Mouse (Mus musculus) midbrain, embryonic 11.5 days (tissue): ENCODE results near the gene Olfr878. TPM values are rescaled to one million over a fixed set of nuclear protein-coding genes. Genes with fewer than 3 reads are reported as not detected.

Source experiments
- ATAC-seq: fragments of 200-750 bp; cut with Nextera tagmentation; 2 replicates; pipeline ENCODE4 v1.8.0; 2017; ENCODE audit warnings: moderate TSS enrichment, moderate library complexity; ENCODE audit not compliant: low FRiP score
- DNase-seq: peaks from one replicate; pipeline ENCODE4 v3.0.0; 2015; ENCODE audit warnings: low spot score; ENCODE audit errors: missing footprints
- H3K27ac ChIP-seq: fragments of 300-500 bp; sonication (generic); 2 replicates; pipeline ENCODE4 v1.5.1; 2014; ENCODE audit warnings: low read depth, low read length
- H3K27me3 ChIP-seq: fragments of 300-500 bp; sonication (generic); 2 replicates; pipeline ENCODE4 v1.6.1; 2014; ENCODE audit warnings: mild to moderate bottlenecking, low read length, moderate library complexity, mixed read lengths; ENCODE audit not compliant: control insufficient read depth, insufficient read depth
- H3K36me3 ChIP-seq: fragments of 300-500 bp; sonication (generic); 2 replicates; pipeline ENCODE4 v1.6.1; 2014; ENCODE audit warnings: mild to moderate bottlenecking, low read length, moderate library complexity, mixed read lengths; ENCODE audit not compliant: control insufficient read depth, insufficient read depth
- H3K4me1 ChIP-seq: fragments of 300-500 bp; sonication (generic); 2 replicates; pipeline ENCODE4 v1.6.1; 2014; ENCODE audit warnings: low read length; ENCODE audit not compliant: control insufficient read depth, insufficient read depth
- H3K4me2 ChIP-seq: fragments of 300-500 bp; sonication (generic); 2 replicates; pipeline ENCODE4 v1.6.1; 2014; ENCODE audit warnings: mild to moderate bottlenecking, moderate library complexity
- H3K4me3 ChIP-seq: fragments of 300-500 bp; sonication (generic); 2 replicates; pipeline ENCODE4 v1.5.1; 2014; ENCODE audit warnings: low read depth, low read length
- H3K9ac ChIP-seq: fragments of 300-500 bp; sonication (generic); 2 replicates; pipeline ENCODE4 v1.6.1; 2014; ENCODE audit warnings: low read length
- H3K9me3 ChIP-seq: fragments of 300-500 bp; sonication (generic); 2 replicates; pipeline ENCODE4 v1.6.1; 2016; ENCODE audit warnings: low read length; ENCODE audit not compliant: control insufficient read depth
- WGBS: fragments of 180-500 bp; shearing (Covaris S2); extraction: QIAGEN DNeasy Blood & Tissue Kit; methylation state at CpG from one replicate; pipeline ENCODE4 v1.1.7; 2014; 5-methylcytosine and 5-hydroxymethylcytosine counted together
- polyA plus RNA-seq: library from polyadenylated mRNA; unstranded; fragments of >200 nt; fragmentation: Nextera tagmentation; extraction: Ambion mirVana; gene quantifications from 2 replicates; pipeline ENCODE4 v1.2.1, GENCODE M21; 2014

Olfr878 gene
- polyA plus RNA-seq, 1 experiment from 2014 or later: not detected

DNA sequence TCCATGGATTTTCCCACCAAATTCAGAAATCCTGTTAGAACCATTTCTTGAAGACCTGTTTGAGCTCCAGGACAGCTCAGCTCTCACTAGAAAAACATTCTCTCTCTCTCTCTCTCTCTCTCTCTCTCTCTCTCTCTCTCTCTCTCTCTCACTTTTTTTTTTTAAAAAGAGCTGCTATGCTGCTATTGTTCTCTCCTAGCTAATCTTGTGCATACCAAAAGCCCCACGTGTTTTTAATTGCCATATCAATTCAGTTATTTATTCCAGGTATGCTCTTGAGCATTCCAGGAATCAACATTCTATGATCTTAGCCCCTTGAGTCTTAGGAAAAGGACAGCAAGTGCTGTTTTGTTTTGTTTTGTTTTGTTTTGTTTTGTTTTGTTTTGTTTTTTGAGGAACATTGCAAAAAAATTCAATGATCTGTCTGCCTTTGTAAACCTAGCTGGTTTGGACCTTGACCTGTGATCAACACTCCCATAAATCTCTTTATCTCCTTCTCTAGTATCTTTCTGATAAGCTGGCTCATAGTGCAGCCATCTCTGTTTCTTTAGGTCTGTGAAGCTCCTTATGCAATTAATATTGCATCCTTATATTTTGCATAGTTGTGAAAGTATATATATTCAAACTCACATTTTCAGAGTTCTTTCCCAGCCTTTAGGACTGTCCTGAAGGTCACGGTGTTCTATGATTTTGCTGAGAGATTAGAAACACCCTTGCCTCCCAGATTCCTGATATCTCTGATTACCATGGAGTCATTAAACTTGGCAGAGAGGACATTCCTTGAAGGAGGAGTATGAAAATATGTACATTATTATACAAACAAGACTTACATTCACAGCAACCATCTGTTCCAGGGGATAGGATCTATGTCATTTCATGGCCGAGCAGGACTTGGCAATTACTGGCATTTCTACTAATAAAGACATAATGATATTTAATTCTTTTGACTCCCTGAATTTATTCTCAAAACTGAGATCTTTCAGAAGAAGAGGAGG is 8.7 kb downstream of the Olfr878 start:
- Histone ChIP-seq H3K27me3 (no peaks in the 10 kb centered on the region), H3K36me3 (no peaks in the 10 kb centered on the region), H3K4me1 (no peaks in the 10 kb centered on the region), H3K4me2 (no peak overlapping the region), H3K27ac (no peak overlapping the region), H3K9me3 (no peaks in the 10 kb centered on the region), H3K9ac (no peak overlapping the region), H3K4me3 (no peak overlapping the region)
- DNase-seq (no peak), ATAC-seq (no peak)
- 68% methylated on average over 3 of the region's 3 CpGs for WGBS

DNA sequence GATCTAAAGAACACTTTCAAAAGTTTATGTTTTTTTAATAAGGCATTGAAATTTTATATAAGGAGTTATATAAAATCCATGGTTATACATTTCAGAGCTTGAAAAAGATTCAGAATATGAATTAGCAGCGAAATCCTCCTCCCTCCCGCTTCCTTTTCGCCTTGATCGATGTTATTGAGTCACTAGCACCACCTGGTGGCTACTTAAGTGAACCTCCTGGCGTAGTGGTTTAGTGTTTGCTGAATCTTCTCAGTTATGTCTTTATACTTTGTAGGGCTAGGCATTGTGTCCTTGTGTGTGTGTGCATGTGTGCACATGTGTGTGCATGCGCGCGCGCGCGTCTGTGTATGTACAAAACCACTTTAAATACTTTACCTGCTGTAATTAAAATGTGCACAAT is 14.9 kb downstream of the Olfr878 start:
- no peak overlapping the region for H3K9ac ChIP-seq
- no peaks in the 10 kb centered on the region for H3K27me3 ChIP-seq
- ATAC-seq (peak; percentile 87), DNase-seq (peak; percentile 87)
- 7% methylated on average over 11 of the region's 11 CpGs for WGBS
- H3K36me3 ChIP-seq: no peaks in the 10 kb centered on the region
- H3K4me1 ChIP-seq: no peaks in the 10 kb centered on the region
- H3K9me3 ChIP-seq: no peaks in the 10 kb centered on the region
- H3K27ac ChIP-seq: no peak overlapping the region
- no peak overlapping the region for H3K4me3 ChIP-seq
- H3K4me2 ChIP-seq: no peak overlapping the region

DNA sequence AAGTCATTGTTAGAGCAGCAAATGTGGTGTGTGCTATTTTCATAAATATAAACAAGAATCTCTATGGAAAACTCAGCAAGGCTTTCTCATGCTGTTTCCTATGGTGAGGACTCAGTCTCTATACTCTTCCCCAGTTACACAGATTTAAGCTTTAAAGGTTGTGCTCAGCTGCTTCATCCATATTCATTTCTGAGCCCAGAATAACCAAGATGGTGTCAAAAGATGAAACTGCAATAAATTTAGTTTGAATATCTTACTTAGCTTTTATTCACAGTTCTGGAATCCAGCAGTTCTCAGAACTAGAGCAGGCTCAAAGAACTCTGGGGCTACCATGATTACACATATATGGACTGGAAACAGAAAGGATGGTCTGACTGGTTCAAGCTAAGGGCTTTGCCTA is 16.5 kb downstream of the Olfr878 start:
- DNase-seq (no peak), ATAC-seq (no peak)
- H3K4me1 ChIP-seq: no peaks in the 10 kb centered on the region
- H3K27ac ChIP-seq: no peak overlapping the region
- H3K9me3 ChIP-seq: no peaks in the 10 kb centered on the region
- no peak overlapping the region for H3K9ac ChIP-seq
- H3K27me3 ChIP-seq: no peaks in the 10 kb centered on the region
- no peak overlapping the region for H3K4me3 ChIP-seq
- H3K36me3 ChIP-seq: no peaks in the 10 kb centered on the region
- H3K4me2 ChIP-seq: no peak overlapping the region

DNA sequence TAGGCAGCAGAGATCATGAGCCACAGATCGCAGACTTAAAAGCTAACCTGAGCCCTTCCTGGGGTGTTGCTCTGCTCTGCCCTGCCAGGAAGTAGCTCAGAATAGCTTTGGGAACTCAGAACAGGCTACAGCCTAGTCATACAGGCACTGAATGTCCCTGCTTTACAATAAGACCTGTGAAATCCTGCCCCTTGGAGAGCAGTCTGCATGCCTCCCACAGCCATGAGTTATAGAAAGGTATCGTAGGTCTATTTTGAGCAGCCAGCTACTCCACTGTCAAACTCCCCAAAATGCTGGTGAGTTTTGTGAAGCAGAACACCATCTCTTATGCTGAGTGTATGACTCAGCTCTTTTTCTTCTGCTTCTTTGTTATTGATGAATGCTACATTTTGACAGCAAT is 23.5 kb downstream of the Olfr878 start:
- WGBS: 98% methylated on average over 2 of the region's 2 CpGs
- H3K27me3 ChIP-seq: no peaks in the 10 kb centered on the region
- H3K4me2 ChIP-seq: no peak overlapping the region
- no peaks in the 10 kb centered on the region for H3K9me3 ChIP-seq
- H3K9ac ChIP-seq: no peak overlapping the region
- no peak for ATAC-seq
- no peaks in the 10 kb centered on the region for H3K36me3 ChIP-seq
- no peak overlapping the region for H3K4me3 ChIP-seq
- no peaks in the 10 kb centered on the region for H3K4me1 ChIP-seq
- DNase-seq: no peak
- no peak overlapping the region for H3K27ac ChIP-seq

Other genes starting within 250 kb of the Olfr878 start
- gene Panx3, start 248.6 kb upstream of the Olfr878 start, polyA plus RNA-seq: 0.08 and 0.10 TPM in 2 replicates
- gene Olfr160, start 201.6 kb upstream of the Olfr878 start, polyA plus RNA-seq: not detected in 2 replicates
- gene Olfr874, start 172.7 kb upstream of the Olfr878 start, polyA plus RNA-seq: not detected in 2 replicates
- not detected in 2 replicates for gene Olfr875, start 146.0 kb upstream of the Olfr878 start, polyA plus RNA-seq
- not detected in 2 replicates for gene Olfr876, start 114.8 kb upstream of the Olfr878 start, polyA plus RNA-seq
- gene Olfr877, start 63.6 kb upstream of the Olfr878 start, polyA plus RNA-seq: not detected in 2 replicates
- not detected in 2 replicates for gene Olfr145, start 21.1 kb upstream of the Olfr878 start, polyA plus RNA-seq
- not detected in 2 replicates for gene Olfr881, start 74.0 kb downstream of the Olfr878 start, polyA plus RNA-seq
- gene Olfr883, start 108.0 kb downstream of the Olfr878 start, polyA plus RNA-seq: not detected in 2 replicates
- not detected in 2 replicates for gene Olfr884, start 128.7 kb downstream of the Olfr878 start, polyA plus RNA-seq
- gene Olfr885, start 143.5 kb downstream of the Olfr878 start, polyA plus RNA-seq: not detected in 2 replicates
- not detected in 2 replicates for gene Olfr887, start 166.2 kb downstream of the Olfr878 start, polyA plus RNA-seq
- not detected in 2 replicates for gene Olfr888, start 190.3 kb downstream of the Olfr878 start, polyA plus RNA-seq
- gene Olfr889, start 197.4 kb downstream of the Olfr878 start, polyA plus RNA-seq: 0.04 and 0.07 TPM in 2 replicates
- gene Olfr890, start 224.7 kb downstream of the Olfr878 start, polyA plus RNA-seq: not detected in 2 replicates